Mouse (Mus musculus): ENCODE data around the gene Fbxl7.
A peak's percentile ranks its signal among the peaks of the same experiment; 100 is the strongest.

Gene Fbxl7

GRCm38 (mm10) chr15:26804046-26804445 is 91.3 kb downstream of the Fbxl7 start:
- DNase-seq = no peak

DNA sequence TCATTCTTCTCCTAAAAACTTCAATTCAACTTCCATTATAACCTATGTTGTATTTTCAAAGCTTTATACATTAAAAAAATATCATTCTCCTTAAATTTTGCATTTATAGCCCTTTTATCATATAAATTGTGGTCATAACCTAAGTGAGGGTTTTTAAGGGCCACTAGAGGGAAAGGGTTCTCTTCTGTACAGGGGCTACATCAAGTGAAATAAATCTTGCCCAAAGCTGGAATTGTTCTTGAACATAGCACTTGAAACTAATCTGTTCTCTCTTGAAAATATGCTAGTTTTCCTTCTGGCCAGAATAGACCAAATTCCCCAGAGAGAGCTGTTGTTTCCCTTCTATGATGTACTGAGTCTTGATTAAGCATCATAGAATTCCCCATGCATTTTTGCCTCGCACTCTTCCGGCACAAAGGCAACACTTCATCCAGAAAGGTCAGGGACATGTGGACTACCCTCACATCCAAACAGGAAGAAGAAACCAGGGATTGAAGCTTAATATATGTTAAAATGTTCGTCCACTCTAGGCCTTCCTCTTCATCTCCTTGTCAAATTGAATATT is 95.8 kb downstream of the Fbxl7 start:
- no peak for DNase-seq

GRCm38 (mm10) chr15:26795937-26796336 is 99.4 kb downstream of the Fbxl7 start:
- peak; percentile 10 to 11 for DNase-seq

GRCm38 (mm10) chr15:26795518-26795917 is 99.9 kb downstream of the Fbxl7 start:
- DNase-seq = peak; percentile 31 to 40

GRCm38 (mm10) chr15:26787148-26787547 is 108.2 kb downstream of the Fbxl7 start:
- peak; percentile 3 to 7 for DNase-seq

DNA sequence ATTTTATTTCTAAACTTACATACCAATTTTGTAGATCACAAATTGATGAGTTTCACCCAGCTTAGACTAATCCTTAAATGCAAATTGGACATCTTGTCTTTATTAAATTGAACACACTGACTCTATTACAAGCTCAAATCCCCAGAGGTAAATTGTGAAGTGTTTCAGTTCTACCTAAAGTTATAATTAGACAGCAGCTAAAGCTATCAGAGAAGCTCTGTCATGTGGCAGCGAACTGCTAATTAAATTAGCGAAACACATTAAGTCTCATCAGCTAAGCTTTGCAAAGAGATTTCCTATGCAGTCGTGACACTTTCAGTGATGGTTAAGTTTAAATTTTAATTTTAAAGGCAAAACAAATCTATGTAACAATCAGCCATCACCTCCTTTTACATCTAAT is 114.8 kb downstream of the Fbxl7 start:
- DNase-seq = no peak

DNA sequence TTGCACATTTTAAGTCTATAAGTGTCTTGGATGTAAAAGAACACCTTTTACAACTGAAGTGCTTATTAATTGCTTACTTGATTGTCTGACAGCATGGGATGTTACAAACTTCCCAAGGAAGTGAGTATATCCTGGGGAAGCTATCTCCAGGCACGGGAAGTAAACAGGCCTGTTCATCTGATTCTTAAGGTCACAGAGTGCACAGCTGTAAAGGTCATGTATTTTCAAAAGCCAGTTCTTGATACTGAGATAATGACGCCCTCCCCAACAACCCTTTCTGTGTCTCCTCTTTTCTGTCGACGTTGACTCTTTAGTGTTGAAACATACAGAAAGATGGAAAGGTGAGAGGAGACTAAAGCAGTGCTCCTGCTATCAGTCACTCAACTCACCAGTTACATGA is 116.3 kb downstream of the Fbxl7 start:
- no peak for DNase-seq

- DNase-seq = no peak
Observed at GRCm38 (mm10) chr15:26775720-26776119, 119.7 kb downstream of the Fbxl7 start.

- DNase-seq = no peak
Observed at GRCm38 (mm10) chr15:26774895-26775294, 120.5 kb downstream of the Fbxl7 start.

GRCm38 (mm10) chr15:26761651-26762050 is 133.7 kb downstream of the Fbxl7 start:
- DNase-seq = peak; percentile 10 to 12

DNA sequence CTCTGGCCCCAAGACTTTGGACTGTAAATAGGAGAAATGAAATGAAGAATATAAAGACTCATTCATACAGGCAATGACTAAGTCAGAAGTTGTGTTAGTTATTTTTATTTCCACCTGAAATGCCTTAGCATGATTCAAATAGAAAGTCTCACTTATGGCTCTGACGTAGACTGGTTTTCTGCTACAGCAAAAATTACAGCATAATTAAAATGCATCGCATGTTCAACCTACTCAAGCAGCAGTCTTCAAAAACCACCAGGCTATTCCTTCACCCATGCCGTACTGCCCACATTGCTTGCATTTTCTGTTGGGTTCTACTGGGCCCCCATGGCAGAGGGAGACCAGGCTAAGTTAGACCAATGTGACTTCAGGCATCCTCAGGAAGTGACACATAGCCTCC is 146.9 kb downstream of the Fbxl7 start:
- DNase-seq = no peak

DNA sequence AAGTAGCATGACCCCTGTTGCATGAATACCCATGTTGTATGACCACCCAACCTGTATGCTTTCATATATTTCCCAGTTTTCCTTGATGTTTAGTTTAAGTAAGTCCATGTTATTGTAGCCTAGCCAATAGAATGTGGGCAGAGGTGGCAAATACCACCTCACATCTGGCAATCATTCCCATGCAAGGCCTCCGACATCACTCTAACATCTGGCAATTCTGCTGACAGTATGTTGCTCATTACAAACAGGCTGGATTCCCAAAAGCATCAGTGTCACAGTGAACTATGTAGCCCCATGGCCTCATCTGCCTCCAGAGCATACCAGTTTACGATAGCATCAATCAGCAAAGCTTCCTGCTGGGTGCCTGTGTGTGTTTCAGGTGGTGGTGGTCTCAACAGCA is 163.0 kb downstream of the Fbxl7 start:
- DNase-seq = no peak

DNA sequence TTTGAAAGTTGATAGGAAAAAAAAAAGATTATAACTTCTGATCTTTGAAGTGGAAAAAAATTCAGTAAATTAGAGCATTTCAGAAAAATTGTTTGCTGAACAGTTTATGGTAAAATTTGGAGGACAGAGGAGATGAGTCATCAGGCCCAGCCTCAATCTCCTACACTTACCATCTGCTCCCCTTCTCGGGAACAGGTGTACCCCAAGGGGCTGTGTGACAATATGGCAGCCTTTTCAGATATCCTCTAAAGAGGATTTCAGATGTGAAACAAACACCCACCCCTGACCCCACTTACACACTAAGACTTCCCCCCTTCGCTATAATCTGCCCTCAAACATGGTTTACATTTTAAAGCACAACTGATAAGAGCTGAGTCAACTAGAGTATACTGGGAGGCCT is 164.6 kb downstream of the Fbxl7 start:
- no peak for DNase-seq

GRCm38 (mm10) chr15:26729341-26729740 is 166.0 kb downstream of the Fbxl7 start:
- peak in 1 of 2 experiments; percentile 11 for DNase-seq

DNA sequence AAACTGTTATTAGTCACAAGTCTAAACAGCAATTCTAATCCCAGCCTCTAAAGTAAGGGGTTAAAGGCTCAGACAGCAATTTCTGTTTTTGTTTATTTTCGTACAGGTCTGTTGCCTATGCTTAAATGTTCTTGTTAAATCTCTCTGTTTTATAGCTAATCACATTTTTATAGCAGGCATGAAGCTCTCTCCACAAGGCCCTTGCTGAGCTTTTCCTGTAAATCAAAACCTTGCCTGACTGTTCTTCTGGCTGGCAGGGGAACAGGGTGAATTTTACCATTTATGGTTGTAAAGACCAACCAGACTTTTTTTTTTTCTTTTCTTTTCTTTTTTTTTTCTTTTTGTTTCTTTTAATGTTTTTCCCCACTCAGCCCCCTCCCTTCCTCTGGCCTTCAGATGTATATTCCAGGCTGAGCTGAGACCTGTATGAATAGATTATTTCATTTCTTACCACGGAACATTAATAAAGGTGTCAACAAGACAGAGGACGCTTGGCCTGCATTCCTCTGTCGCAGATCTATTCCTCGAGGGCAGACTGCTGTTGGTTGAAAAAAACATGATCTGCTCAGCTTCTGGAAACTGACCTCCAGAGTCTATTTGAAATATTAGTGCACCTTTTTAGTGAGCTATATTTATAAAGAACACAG is 176.9 kb downstream of the Fbxl7 start:
- no peak for DNase-seq

DNA sequence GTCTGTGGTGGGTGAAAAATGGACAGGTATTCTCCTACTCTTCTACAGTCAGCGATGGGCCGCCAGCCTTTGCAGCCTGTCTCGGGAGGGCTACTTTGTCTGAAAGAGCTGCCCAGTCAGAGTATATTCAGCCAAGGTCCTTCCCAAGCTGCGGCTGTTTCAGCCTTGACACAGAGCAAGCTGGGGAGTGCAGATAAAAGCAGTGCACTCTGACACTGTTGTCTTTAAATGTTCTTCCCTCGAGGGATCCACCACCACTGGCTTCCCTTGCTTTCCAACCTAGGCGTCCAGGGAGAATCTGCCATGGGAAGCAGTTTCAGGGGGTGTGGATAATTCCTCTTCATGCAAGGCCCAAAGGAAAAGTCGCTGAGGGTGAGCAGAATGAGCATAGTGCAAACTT is 177.4 kb downstream of the Fbxl7 start:
- DNase-seq = no peak

GRCm38 (mm10) chr15:26716181-26716580 is 179.2 kb downstream of the Fbxl7 start:
- DNase-seq = no peak

DNA sequence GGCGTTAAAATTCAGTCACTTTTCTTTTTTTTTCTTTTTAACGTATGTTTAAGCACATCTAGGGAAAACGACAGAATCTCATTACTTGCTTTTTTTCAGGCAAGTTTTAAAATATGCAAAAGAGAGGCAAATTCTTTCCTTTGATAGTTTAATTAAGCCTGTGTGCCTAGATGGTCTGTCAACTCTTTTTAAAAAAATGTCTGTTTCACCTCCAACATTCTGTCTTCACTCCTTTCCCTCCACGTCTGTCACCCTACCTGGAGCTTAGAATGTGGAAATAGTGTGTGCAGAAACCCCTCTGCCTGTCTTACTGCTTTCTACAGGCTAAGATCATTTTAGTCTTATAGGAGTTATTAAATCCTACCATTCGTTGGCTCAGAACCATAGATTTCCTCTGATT is 179.7 kb downstream of the Fbxl7 start:
- DNase-seq = no peak

DNA sequence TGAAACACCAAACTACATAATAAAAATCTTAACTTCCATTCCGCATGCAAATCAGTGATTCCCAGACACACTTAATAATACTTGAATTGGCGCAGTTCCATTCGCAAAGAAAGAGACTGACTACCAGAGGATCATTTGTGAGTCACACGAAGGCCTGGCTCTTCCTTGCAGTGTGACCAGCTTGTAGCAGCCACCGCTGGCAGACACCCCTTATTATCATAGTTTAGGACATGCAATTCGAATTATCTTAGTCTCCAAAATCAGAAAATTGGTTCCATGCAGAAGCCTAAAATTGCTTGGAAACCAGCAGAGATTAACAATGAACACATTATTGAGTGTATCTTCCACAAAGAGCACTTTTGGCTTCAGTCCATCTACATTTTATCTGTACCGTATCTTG is 183.1 kb downstream of the Fbxl7 start:
- DNase-seq = no peak

DNA sequence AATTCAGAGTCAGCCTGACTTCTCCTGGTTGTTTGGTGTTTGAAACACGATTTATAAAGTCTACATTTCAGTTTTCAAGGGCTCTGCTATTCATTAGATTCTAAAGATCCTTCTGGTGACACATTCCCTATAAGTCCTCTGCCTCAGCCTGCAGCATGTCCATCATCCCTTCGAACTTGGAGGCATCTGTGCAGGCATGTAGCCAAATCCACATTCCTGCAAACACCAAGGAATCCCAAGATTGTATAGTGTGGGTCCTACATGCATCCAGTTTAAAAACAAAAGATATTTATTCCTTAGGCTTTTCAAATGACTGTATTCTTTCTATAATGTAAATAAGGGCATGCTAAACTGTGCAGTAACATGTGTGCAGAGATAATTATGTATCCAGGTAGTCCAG is 190.4 kb downstream of the Fbxl7 start:
- DNase-seq = no peak

GRCm38 (mm10) chr15:26703156-26703840 is 192.1 kb downstream of the Fbxl7 start:
- DNase-seq = no peak

GRCm38 (mm10) chr15:26701949-26702675 is 193.3 kb downstream of the Fbxl7 start:
- no peak for DNase-seq

GRCm38 (mm10) chr15:26693075-26693474 is 202.3 kb downstream of the Fbxl7 start:
- DNase-seq = no peak

All from cerebellum, postnatal 14 days (tissue).